Mouse (Mus musculus) hindbrain, embryonic 13.5 days (tissue): ENCODE measurements around the gene Bach2. TPM values are rescaled to one million over a fixed set of nuclear protein-coding genes. Genes with fewer than 3 reads are reported as not detected.

ENCODE experiments used
- ATAC-seq: fragments of 200-750 bp; cut with Nextera tagmentation; 2 replicates; pipeline ENCODE4 v1.8.0; 2017; ENCODE audit warnings: moderate TSS enrichment; ENCODE audit not compliant: low FRiP score
- H3K27ac ChIP-seq: fragments of 300-500 bp; sonication (generic); 2 replicates; pipeline ENCODE4 v1.5.1; 2015; ENCODE audit warnings: inconsistent platforms, mild to moderate bottlenecking, moderate library complexity
- H3K27me3 ChIP-seq: fragments of 300-500 bp; sonication (generic); 2 replicates; pipeline ENCODE4 v1.6.1; 2015; ENCODE audit warnings: mild to moderate bottlenecking, inconsistent platforms
- H3K36me3 ChIP-seq: fragments of 300-500 bp; sonication (generic); 2 replicates; pipeline ENCODE4 v1.6.1; 2015; ENCODE audit warnings: mild to moderate bottlenecking, inconsistent platforms
- H3K4me1 ChIP-seq: fragments of 300-500 bp; sonication (generic); replicated peaks from 2 replicates; pipeline ENCODE4 v1.6.1; 2015; ENCODE audit warnings: inconsistent platforms
- H3K4me2 ChIP-seq: fragments of 300-500 bp; sonication (generic); 2 replicates; pipeline ENCODE4 v1.6.1; 2015; ENCODE audit warnings: inconsistent platforms, mild to moderate bottlenecking, moderate library complexity
- H3K4me3 ChIP-seq: fragments of 300-500 bp; sonication (generic); 2 replicates; pipeline ENCODE4 v1.5.1; 2015; ENCODE audit warnings: mild to moderate bottlenecking, inconsistent platforms
- H3K9ac ChIP-seq: fragments of 300-500 bp; sonication (generic); 2 replicates; pipeline ENCODE4 v1.6.1; 2015; ENCODE audit warnings: mild to moderate bottlenecking, inconsistent platforms
- H3K9me3 ChIP-seq: fragments of 300-500 bp; sonication (generic); 2 replicates; pipeline ENCODE4 v1.6.1; 2016; ENCODE audit warnings: inconsistent platforms
- WGBS: fragments of 180-500 bp; shearing (Covaris S2); methylation state at CpG from one replicate; pipeline ENCODE4 v1.1.7; 2015; 5-methylcytosine and 5-hydroxymethylcytosine counted together
- polyA plus RNA-seq: library from polyadenylated mRNA; unstranded; fragments of >200 nt; fragmentation: Nextera tagmentation; extraction: Ambion mirVana; gene quantifications from 2 replicates; pipeline ENCODE4 v1.2.1, GENCODE M21; 2015

Gene Bach2
- polyA plus RNA-seq, 1 experiment from 2014 or later, result 28.5 TPM

- no peaks in the 10 kb centered on the region for H3K4me1 ChIP-seq
- 85% methylated on average over 6 of the region's 6 CpGs for WGBS
- no peaks in the 10 kb centered on the region for H3K9me3 ChIP-seq
- no peak overlapping the region for H3K27ac ChIP-seq
- no peak overlapping the region for H3K9ac ChIP-seq
- no peak overlapping the region for H3K4me2 ChIP-seq
- no peak overlapping the region for H3K4me3 ChIP-seq
- H3K36me3 ChIP-seq, result peaks cover 7% of the 10 kb centered on the region; the same call in 1 of the 2 replicates
- ATAC-seq, result no peak
- no peaks in the 10 kb centered on the region for H3K27me3 ChIP-seq
Observed at GRCm38 (mm10) chr4:32588237-32588636, 349.6 kb downstream of the Bach2 start.

GRCm38 (mm10) chr4:32601135-32601534 lies 362.5 kb downstream of the Bach2 start:
- Histone ChIP-seq H3K4me1 (no peaks in the 10 kb centered on the region), H3K9ac (no peak overlapping the region), H3K4me3 (no peak overlapping the region), H3K36me3 (no peaks in the 10 kb centered on the region), H3K9me3 (no peaks in the 10 kb centered on the region), H3K27ac (no peak overlapping the region), H3K4me2 (no peak overlapping the region), H3K27me3 (no peaks in the 10 kb centered on the region)
- no peak for ATAC-seq
- WGBS, result 31% methylated on average over 12 of the region's 12 CpGs

- 71% methylated on average over 3 of the region's 3 CpGs for WGBS
- Histone ChIP-seq H3K9ac (no peak within 1 kb of the TSS), H3K4me2 (no peak within 1 kb of the TSS), H3K36me3 (no peaks in the 10 kb centered on the region), H3K27ac (no peak within 1 kb of the TSS), H3K4me1 (no peaks in the 10 kb centered on the region), H3K27me3 (no peaks in the 10 kb centered on the region), H3K4me3 (no peak within 1 kb of the TSS), H3K9me3 (no peaks in the 10 kb centered on the region)
- ATAC-seq, result no peak
Observed at GRCm38 (mm10) chr4:32602660-32603059, 364.1 kb downstream of the Bach2 start, which contains the start of gene Gja10. Gja10 (minus strand) TSS chr4:32602760.

GRCm38 (mm10) chr4:32615034-32615881 lies 376.7 kb downstream of the Bach2 start, which contains the start of gene Casp8ap2:
Casp8ap2 (plus strand) TSS chr4:32615451.
- ATAC-seq, result peak; percentile 99
- no peaks in the 10 kb centered on the region for H3K9me3 ChIP-seq
- H3K36me3 ChIP-seq, result no peaks in the 10 kb centered on the region
- peak within 1 kb of the TSS; percentile 88 for H3K9ac ChIP-seq
- H3K4me2 ChIP-seq, result peak within 1 kb of the TSS; percentile 83
- H3K27me3 ChIP-seq, result no peaks in the 10 kb centered on the region
- H3K27ac ChIP-seq, result peak within 1 kb of the TSS; percentile 91
- under 1% methylated on average over 60 of the region's 67 CpGs for WGBS
- peaks cover 18% of the 10 kb centered on the region for H3K4me1 ChIP-seq
- H3K4me3 ChIP-seq, result peak within 1 kb of the TSS; percentile 91

GRCm38 (mm10) chr4:32621637-32622036 lies 383.0 kb downstream of the Bach2 start:
- Histone ChIP-seq H3K27ac (no peak overlapping the region), H3K9me3 (no peaks in the 10 kb centered on the region)
- ATAC-seq, result no peak

More at GRCm38 (mm10) chr4:32621637-32622036, 383.0 kb downstream of the Bach2 start:
- peaks cover 8% of the 10 kb centered on the region for H3K4me1 ChIP-seq
- H3K9ac ChIP-seq, result no peak overlapping the region
- peaks cover 6% of the 10 kb centered on the region; the same call in 1 of the 2 replicates for H3K36me3 ChIP-seq
- H3K4me3 ChIP-seq, result no peak overlapping the region
- no peaks in the 10 kb centered on the region for H3K27me3 ChIP-seq
- H3K4me2 ChIP-seq, result no peak overlapping the region
